Mouse (Mus musculus) liver, embryonic 14.5 days (tissue): ENCODE measurements around the gene Zdhhc23. TPM values are rescaled to one million over a fixed set of nuclear protein-coding genes. Genes with fewer than 3 reads are reported as not detected.

ENCODE experiments used
- ATAC-seq: fragments of 200-750 bp; cut with Nextera tagmentation; 2 replicates; pipeline ENCODE4 v1.8.0; 2017; ENCODE audit warnings: moderate number of reproducible peaks, mild to moderate bottlenecking, moderate library complexity; ENCODE audit not compliant: insufficient read depth
- DNase-seq, 3 experiments: peaks; one replicate each; pipeline ENCODE4 v3.0.0-alpha.2; 2012 to 2013; ENCODE audit warnings: low read depth in 3 of 3, low spot score in 3 of 3
- H3K27ac ChIP-seq: fragments of 300-500 bp; sonication (generic); 2 replicates; pipeline ENCODE4 v1.5.1; 2014; ENCODE audit warnings: moderate library complexity, mild to moderate bottlenecking, control low read depth, inconsistent platforms
- H3K27me3 ChIP-seq: fragments of 300-500 bp; sonication (generic); 2 replicates; pipeline ENCODE4 v1.6.1; 2014; ENCODE audit warnings: mild to moderate bottlenecking, low read length, moderate library complexity; ENCODE audit not compliant: control insufficient read depth, insufficient read depth
- H3K36me3 ChIP-seq: fragments of 300-500 bp; sonication (generic); replicated peaks from 2 replicates; pipeline ENCODE4 v1.6.1; 2014; ENCODE audit warnings: low read depth; ENCODE audit not compliant: control insufficient read depth, insufficient read depth
- H3K4me1 ChIP-seq, 2 experiments: fragments of 200-500 bp in 1 of 2; fragments of 300-500 bp in 1 of 2; sonication (generic) in 1 of 2; replicated peaks; 2 replicates each; pipeline ENCODE4 v1.6.1; 2012 to 2014; ENCODE audit warnings: antibody characterized with exemption in 1 of 2, inconsistent platforms in 1 of 2, low read length in 1 of 2; ENCODE audit not compliant: control insufficient read depth in 2 of 2, insufficient read depth in 2 of 2
- H3K4me2 ChIP-seq: fragments of 300-500 bp; sonication (generic); 2 replicates; pipeline ENCODE4 v1.6.1; 2014; ENCODE audit warnings: low read depth, mild to moderate bottlenecking, control low read depth, moderate library complexity
- H3K4me3 ChIP-seq, 2 experiments: fragments of 200-500 bp in 1 of 2; fragments of 300-500 bp in 1 of 2; sonication (generic) in 1 of 2; 2 replicates each; pipeline ENCODE4 v1.5.1; 2012 to 2014; ENCODE audit warnings: low read depth in 2 of 2, low read length in 2 of 2, mild to moderate bottlenecking in 2 of 2, control low read depth in 1 of 2, inconsistent platforms in 1 of 2, moderate library complexity in 1 of 2; ENCODE audit not compliant: insufficient read depth in 1 of 2
- H3K9ac ChIP-seq: fragments of 300-500 bp; sonication (generic); replicated peaks from 2 replicates; pipeline ENCODE4 v1.6.1; 2014; ENCODE audit warnings: mild to moderate bottlenecking, control low read depth, moderate library complexity
- H3K9me3 ChIP-seq: fragments of 300-500 bp; sonication (generic); 2 replicates; pipeline ENCODE4 v1.6.1; 2016; ENCODE audit warnings: low read length, mixed read lengths; ENCODE audit not compliant: control insufficient read depth
- CTCF ChIP-seq: IDR thresholded peaks from 2 replicates; pipeline ENCODE4 v1.5.1; 2016; ENCODE audit warnings: antibody characterized with exemption, low read depth, control low read depth
- EP300 ChIP-seq: IDR thresholded peaks from 2 replicates; pipeline ENCODE4 v1.6.1; 2016; ENCODE audit warnings: antibody characterized with exemption, low read depth
- WGBS: fragments of 180-500 bp; shearing (Covaris S2); extraction: QIAGEN DNeasy Blood & Tissue Kit; methylation state at CpG from one replicate; pipeline ENCODE4 v1.1.7; 2014; ENCODE audit not compliant: insufficient replicate concordance; 5-methylcytosine and 5-hydroxymethylcytosine counted together
- microRNA-seq: library from miRNA; unstranded; fragments of <30 nt; microRNA quantifications from one replicate; pipeline ENCODE4, GENCODE M21; 2016
- polyA plus RNA-seq, 2 experiments: library from polyadenylated mRNA; depleted of rRNA in 1 of 2; stranded (reverse) in 1 of 2; unstranded in 1 of 2; fragments of >200 nt; fragmentation: Nextera tagmentation in 1 of 2; extraction: Ambion mirVana in 1 of 2; gene quantifications; 2 replicates each; pipeline versions ENCODE4 v1.2.1 to v1.2.3; 2012 to 2014

Zdhhc23 gene
- polyA plus RNA-seq, 2 experiments: 0.20 to 0.25 TPM

GRCm38 (mm10) chr16:43925001-43925558, 54.5 kb downstream of the Zdhhc23 start:
- TF ChIP-seq CTCF (no peak), EP300 (no peak)
- H3K36me3 ChIP-seq: no peaks in the 10 kb centered on the region
- no peaks in the 10 kb centered on the region for H3K27me3 ChIP-seq
- no peak overlapping the region for H3K27ac ChIP-seq
- H3K4me3 ChIP-seq: no peak overlapping the region
- no peaks in the 10 kb centered on the region for H3K9me3 ChIP-seq
- H3K4me1 ChIP-seq: no peaks in the 10 kb centered on the region
- no peak overlapping the region for H3K9ac ChIP-seq
- no peak overlapping the region for H3K4me2 ChIP-seq
- DNase-seq (no peak), ATAC-seq (no peak)
- WGBS: 48% methylated on average over 6 of the region's 6 CpGs

GRCm38 (mm10) chr16:43922630-43923029, 57.0 kb downstream of the Zdhhc23 start:
- no peak for ATAC-seq
- WGBS: 43% methylated on average over 3 of the region's 3 CpGs
- no peak for DNase-seq

GRCm38 (mm10) chr16:43922024-43922423, 57.6 kb downstream of the Zdhhc23 start:
- Histone ChIP-seq H3K36me3 (no peaks in the 10 kb centered on the region), H3K4me2 (no peak overlapping the region), H3K4me1 (peaks cover 0 to 3% of the 10 kb centered on the region in 2 experiments; a peak in 2 of 4 replicates), H3K27ac (no peak overlapping the region), H3K9ac (no peak overlapping the region), H3K9me3 (no peaks in the 10 kb centered on the region), H3K4me3 (no peak overlapping the region), H3K27me3 (no peaks in the 10 kb centered on the region)
- no peak for TF ChIP-seq CTCF
- no peak for TF ChIP-seq EP300
- no peak for ATAC-seq
- 60% methylated on average over 2 of the region's 2 CpGs for WGBS
- DNase-seq: no peak

More at GRCm38 (mm10) chr16:43922630-43923029, 57.0 kb downstream of the Zdhhc23 start:
- Histone ChIP-seq H3K36me3 (no peaks in the 10 kb centered on the region), H3K27me3 (no peaks in the 10 kb centered on the region), H3K27ac (no peak overlapping the region), H3K4me3 (no peak overlapping the region), H3K4me2 (no peak overlapping the region), H3K9me3 (no peaks in the 10 kb centered on the region), H3K4me1 (peaks cover 0 to 3% of the 10 kb centered on the region in 2 experiments; a peak in 2 of 4 replicates), H3K9ac (no peak overlapping the region)
- no peak for TF ChIP-seq EP300
- no peak for TF ChIP-seq CTCF

GRCm38 (mm10) chr16:43918867-43919266, 60.7 kb downstream of the Zdhhc23 start:
- H3K4me2 ChIP-seq: no peak overlapping the region
- no peak overlapping the region for H3K9ac ChIP-seq
- no peaks in the 10 kb centered on the region for H3K27me3 ChIP-seq
- no peak for TF ChIP-seq CTCF
- TF ChIP-seq EP300: no peak
- no peak; the same call in 1 of the 2 replicates for ATAC-seq
- H3K27ac ChIP-seq: no peak overlapping the region
- H3K36me3 ChIP-seq: no peaks in the 10 kb centered on the region
- H3K4me1 ChIP-seq: peaks cover 0 to 3% of the 10 kb centered on the region in 2 experiments; a peak in 2 of 4 replicates
- DNase-seq: no peak
- H3K9me3 ChIP-seq: no peaks in the 10 kb centered on the region
- no peak overlapping the region for H3K4me3 ChIP-seq
- 35% methylated on average over 3 of the region's 3 CpGs for WGBS

Small RNAs within 50 kb of the gene (microRNA-seq; reads per million reads assigned to microRNA genes)
- gene Mir3470b: not detected

Other genes starting within 250 kb of the Zdhhc23 start
- gene Drd3, start 225.8 kb downstream of the Zdhhc23 start, polyA plus RNA-seq (2012; rRNA removed): 0.03 TPM in 1 of 2 replicates, not detected in the other
- not detected in 2 replicates for gene Drd3, start 225.8 kb downstream of the Zdhhc23 start, polyA plus RNA-seq (2014; fragmentation: Nextera tagmentation; extraction: Ambion mirVana)
- gene Ccdc191, start 90.0 kb downstream of the Zdhhc23 start, polyA plus RNA-seq (2012; rRNA removed): 0.49 and 0.92 TPM in 2 replicates
- 1.8 and 2.6 TPM in 2 replicates for gene Ccdc191, start 90.0 kb downstream of the Zdhhc23 start, polyA plus RNA-seq (2014; fragmentation: Nextera tagmentation; extraction: Ambion mirVana)
- 9.2 and 10.4 TPM in 2 replicates for gene Qtrt2, start 53.0 kb downstream of the Zdhhc23 start, polyA plus RNA-seq (2012; rRNA removed)
- 7.2 and 8.4 TPM in 2 replicates for gene Qtrt2, start 53.0 kb downstream of the Zdhhc23 start, polyA plus RNA-seq (2014; fragmentation: Nextera tagmentation; extraction: Ambion mirVana)
- gene Gramd1c, start 83.6 kb upstream of the Zdhhc23 start, polyA plus RNA-seq (2012; rRNA removed): 1.0 and 1.6 TPM in 2 replicates
- 2.2 and 2.9 TPM in 2 replicates for gene Gramd1c, start 83.6 kb upstream of the Zdhhc23 start, polyA plus RNA-seq (2014; fragmentation: Nextera tagmentation; extraction: Ambion mirVana)
- 8.6 and 11.9 TPM in 2 replicates for gene Atp6v1a, start 159.9 kb upstream of the Zdhhc23 start, polyA plus RNA-seq (2012; rRNA removed)
- gene Atp6v1a, start 159.9 kb upstream of the Zdhhc23 start, polyA plus RNA-seq (2014; fragmentation: Nextera tagmentation; extraction: Ambion mirVana): 28.1 and 28.8 TPM in 2 replicates
- gene Naa50, start 160.0 kb upstream of the Zdhhc23 start, polyA plus RNA-seq (2012; rRNA removed): 11.3 and 19.1 TPM in 2 replicates
- 39.0 and 40.6 TPM in 2 replicates for gene Naa50, start 160.0 kb upstream of the Zdhhc23 start, polyA plus RNA-seq (2014; fragmentation: Nextera tagmentation; extraction: Ambion mirVana)
- gene Usf3, start 193.5 kb upstream of the Zdhhc23 start, polyA plus RNA-seq (2012; rRNA removed): 3.7 and 3.9 TPM in 2 replicates
- 2.7 and 3.1 TPM in 2 replicates for gene Usf3, start 193.5 kb upstream of the Zdhhc23 start, polyA plus RNA-seq (2014; fragmentation: Nextera tagmentation; extraction: Ambion mirVana)